Mouse (Mus musculus) small intestine, adult 2 months (tissue): ENCODE data around the gene H2afy2. TPM values are rescaled to one million over a fixed set of nuclear protein-coding genes. Genes with fewer than 3 reads are reported as not detected.

Experiments
- H3K27ac ChIP-seq: fragments of 200-500 bp; 2 replicates; pipeline ENCODE4 v1.5.1; 2012; ENCODE audit warnings: low read depth, low read length, control low read depth, inconsistent platforms; ENCODE audit not compliant: insufficient read depth
- H3K27me3 ChIP-seq: fragments of 200-500 bp; 2 replicates; pipeline ENCODE4 v1.6.1; 2012; ENCODE audit warnings: mild to moderate bottlenecking, moderate library complexity, low read length, inconsistent platforms; ENCODE audit not compliant: control insufficient read depth, insufficient read depth
- H3K36me3 ChIP-seq: fragments of 200-500 bp; 2 replicates; pipeline ENCODE4 v1.6.1; 2012; ENCODE audit warnings: mild to moderate bottlenecking, low read length, control low read depth, inconsistent platforms; ENCODE audit not compliant: control insufficient read depth, insufficient read depth
- H3K4me1 ChIP-seq: fragments of 200-500 bp; 2 replicates; pipeline ENCODE4 v1.6.1; 2012; ENCODE audit warnings: low read length, inconsistent platforms, mixed read lengths; ENCODE audit not compliant: control insufficient read depth, insufficient read depth, insufficient read length
- H3K4me3 ChIP-seq: fragments of 200-500 bp; 2 replicates; pipeline ENCODE4 v1.5.1; 2012; ENCODE audit warnings: low read depth, mild to moderate bottlenecking, control low read depth, inconsistent platforms, low read length, moderate library complexity
- CTCF ChIP-seq: fragments of 200-500 bp; IDR thresholded peaks from 2 replicates; pipeline ENCODE4 v1.5.1; 2012; ENCODE audit warnings: low read depth, mild to moderate bottlenecking, control low read depth, inconsistent platforms, low read length, moderate library complexity, mixed read lengths; ENCODE audit not compliant: insufficient replicate concordance, insufficient read length; ENCODE audit errors: extremely low read depth
- POLR2A ChIP-seq: fragments of 200-500 bp; IDR thresholded peaks from 2 replicates; pipeline ENCODE4 v1.6.1; 2012; ENCODE audit warnings: low read depth, mild to moderate bottlenecking, control low read depth, inconsistent platforms, low read length, moderate library complexity
- WGBS: fragments of 180-500 bp; shearing (Covaris S2); methylation state at CpG from one replicate; pipeline ENCODE4 v1.1.7; 2018; 5-methylcytosine and 5-hydroxymethylcytosine counted together
- polyA plus RNA-seq: library from polyadenylated mRNA; depleted of rRNA; stranded (reverse); fragments of >200 nt; gene quantifications from 2 replicates; pipeline ENCODE4 v1.2.3, GENCODE M21; 2012

Gene H2afy2
- polyA plus RNA-seq, 1 experiment, result 1.6 TPM

DNA sequence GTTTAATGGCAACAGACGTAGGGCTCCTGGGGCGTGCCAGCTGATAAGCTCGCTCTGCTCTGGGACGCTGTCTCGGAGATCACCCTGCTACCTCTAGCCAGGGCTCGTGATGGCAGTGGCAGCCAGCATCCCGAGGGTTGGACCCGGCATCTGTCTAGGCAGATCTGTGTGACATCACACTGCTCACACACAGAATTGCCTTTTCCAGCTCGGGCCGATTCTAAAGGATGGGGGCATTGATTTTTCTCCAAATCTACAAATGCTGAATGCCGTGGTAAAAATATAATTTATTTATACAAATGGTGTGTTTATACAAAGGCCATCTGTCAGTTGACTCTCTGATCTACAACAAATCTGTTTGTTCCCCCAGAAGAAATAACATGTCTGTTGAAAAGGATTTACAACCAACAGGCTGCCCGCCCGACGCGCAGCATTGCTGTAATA lies 14.2 kb upstream of the H2afy2 start:
- Histone ChIP-seq H3K4me3 (no peak overlapping the region), H3K4me1 (no peaks in the 10 kb centered on the region; the same call in 1 of the 2 replicates), H3K27ac (no peak overlapping the region), H3K36me3 (no peaks in the 10 kb centered on the region), H3K27me3 (no peaks in the 10 kb centered on the region)
- 44% methylated on average over 15 of the region's 15 CpGs for WGBS
- no peak for TF ChIP-seq POLR2A
- no peak for TF ChIP-seq CTCF

DNA sequence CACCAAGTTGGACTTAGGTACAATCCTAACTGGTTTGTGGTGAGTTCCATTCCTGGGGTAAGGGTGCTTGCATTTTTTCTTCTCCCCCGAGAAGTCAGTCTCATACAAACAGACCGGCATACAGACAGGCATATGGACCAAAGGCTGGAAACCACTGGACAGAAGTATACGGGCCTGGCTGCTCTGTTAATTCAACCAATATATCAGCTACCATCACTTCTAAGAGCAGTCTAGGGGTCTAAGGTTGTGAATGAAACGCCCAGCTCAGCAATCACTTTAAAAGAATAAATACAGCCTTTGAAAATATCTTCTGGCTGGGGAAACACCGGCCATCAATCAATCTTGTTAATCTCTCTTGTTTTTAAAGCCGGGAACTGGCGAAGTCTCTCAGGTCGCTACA lies 11.5 kb upstream of the H2afy2 start:
- H3K36me3 ChIP-seq, result no peaks in the 10 kb centered on the region
- 33% methylated on average over 8 of the region's 8 CpGs for WGBS
- no peaks in the 10 kb centered on the region; the same call in 1 of the 2 replicates for H3K4me1 ChIP-seq
- no peak overlapping the region for H3K27ac ChIP-seq
- H3K4me3 ChIP-seq, result no peak overlapping the region
- H3K27me3 ChIP-seq, result no peaks in the 10 kb centered on the region
- no peak for TF ChIP-seq CTCF
- no peak for TF ChIP-seq POLR2A

DNA sequence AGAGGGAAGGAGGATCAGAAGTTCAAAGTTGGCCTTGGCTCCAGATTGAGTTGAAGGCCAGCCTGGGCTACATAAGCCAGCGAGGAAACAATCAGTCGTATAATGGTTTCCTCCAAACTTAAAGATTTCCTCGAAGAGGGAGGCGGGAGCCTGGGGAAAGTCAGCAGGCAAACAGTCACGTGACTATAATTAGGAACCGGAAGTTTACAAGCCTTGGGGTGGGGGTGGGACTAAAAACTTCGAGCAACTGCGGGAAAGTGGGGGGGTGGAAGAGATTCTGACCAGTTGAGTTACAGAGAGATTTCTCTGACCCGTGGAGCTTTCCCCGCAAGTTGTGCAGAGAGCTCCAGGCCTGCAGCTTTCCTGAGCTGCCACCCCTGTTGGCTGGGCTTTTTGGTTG lies 11.0 kb upstream of the H2afy2 start:
- H3K36me3 ChIP-seq, result no peaks in the 10 kb centered on the region
- H3K4me1 ChIP-seq, result no peaks in the 10 kb centered on the region; the same call in 1 of the 2 replicates
- no peaks in the 10 kb centered on the region for H3K27me3 ChIP-seq
- 40% methylated on average over 10 of the region's 10 CpGs for WGBS
- H3K4me3 ChIP-seq, result no peak overlapping the region
- no peak overlapping the region for H3K27ac ChIP-seq
- TF ChIP-seq CTCF (no peak), POLR2A (no peak)

DNA sequence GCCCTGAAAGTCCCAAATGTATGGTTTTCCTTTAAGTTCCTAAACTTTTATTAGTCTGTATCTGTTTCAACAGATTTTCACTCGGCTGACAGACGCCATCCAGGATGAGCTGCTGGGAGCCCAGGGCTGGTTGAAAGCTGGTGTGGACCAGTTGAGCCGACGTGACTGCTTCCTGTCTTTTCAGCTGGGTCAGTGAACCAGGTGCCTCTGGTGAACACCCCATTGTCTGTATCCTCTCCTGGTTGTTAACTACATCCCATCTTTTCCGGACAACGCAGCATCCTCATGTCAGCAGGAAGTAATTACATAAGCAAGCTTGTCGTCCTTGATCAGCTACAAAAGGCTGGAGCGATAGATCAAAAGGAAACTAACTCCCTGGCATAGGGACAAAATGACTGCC lies 9.1 kb upstream of the H2afy2 start:
- H3K27me3 ChIP-seq, result no peaks in the 10 kb centered on the region
- no peak overlapping the region for H3K4me3 ChIP-seq
- no peak overlapping the region for H3K27ac ChIP-seq
- TF ChIP-seq POLR2A (no peak), CTCF (no peak)
- no peaks in the 10 kb centered on the region; the same call in 1 of the 2 replicates for H3K4me1 ChIP-seq
- no peaks in the 10 kb centered on the region for H3K36me3 ChIP-seq
- WGBS, result 38% methylated on average over 8 of the region's 8 CpGs

DNA sequence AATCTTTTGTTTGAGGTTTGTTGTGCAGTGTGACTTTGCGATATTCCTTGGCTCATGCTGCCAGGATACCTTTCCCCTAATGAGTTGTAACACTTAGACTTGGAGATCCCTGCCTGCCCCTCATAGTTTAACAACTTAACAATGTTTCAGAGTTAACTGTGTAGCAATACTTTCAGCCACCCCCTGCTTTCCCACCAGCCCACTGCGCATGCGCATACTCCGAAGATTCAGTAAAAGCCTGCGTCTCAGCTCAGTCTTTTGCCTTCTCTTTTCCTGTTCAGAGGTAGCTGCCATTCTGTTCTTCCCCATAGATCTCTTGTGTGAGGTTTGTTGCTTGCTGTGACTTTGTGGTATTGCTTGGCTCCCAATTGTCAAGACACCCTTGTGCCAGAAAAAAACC lies 4.6 kb upstream of the H2afy2 start:
- peaks cover 5% of the 10 kb centered on the region for H3K4me1 ChIP-seq
- 93% methylated on average over 5 of the region's 5 CpGs for WGBS
- no peak overlapping the region for H3K4me3 ChIP-seq
- no peak overlapping the region for H3K27ac ChIP-seq
- H3K27me3 ChIP-seq, result peaks cover 15% of the 10 kb centered on the region
- TF ChIP-seq POLR2A (no peak), CTCF (no peak)
- H3K36me3 ChIP-seq, result no peaks in the 10 kb centered on the region

DNA sequence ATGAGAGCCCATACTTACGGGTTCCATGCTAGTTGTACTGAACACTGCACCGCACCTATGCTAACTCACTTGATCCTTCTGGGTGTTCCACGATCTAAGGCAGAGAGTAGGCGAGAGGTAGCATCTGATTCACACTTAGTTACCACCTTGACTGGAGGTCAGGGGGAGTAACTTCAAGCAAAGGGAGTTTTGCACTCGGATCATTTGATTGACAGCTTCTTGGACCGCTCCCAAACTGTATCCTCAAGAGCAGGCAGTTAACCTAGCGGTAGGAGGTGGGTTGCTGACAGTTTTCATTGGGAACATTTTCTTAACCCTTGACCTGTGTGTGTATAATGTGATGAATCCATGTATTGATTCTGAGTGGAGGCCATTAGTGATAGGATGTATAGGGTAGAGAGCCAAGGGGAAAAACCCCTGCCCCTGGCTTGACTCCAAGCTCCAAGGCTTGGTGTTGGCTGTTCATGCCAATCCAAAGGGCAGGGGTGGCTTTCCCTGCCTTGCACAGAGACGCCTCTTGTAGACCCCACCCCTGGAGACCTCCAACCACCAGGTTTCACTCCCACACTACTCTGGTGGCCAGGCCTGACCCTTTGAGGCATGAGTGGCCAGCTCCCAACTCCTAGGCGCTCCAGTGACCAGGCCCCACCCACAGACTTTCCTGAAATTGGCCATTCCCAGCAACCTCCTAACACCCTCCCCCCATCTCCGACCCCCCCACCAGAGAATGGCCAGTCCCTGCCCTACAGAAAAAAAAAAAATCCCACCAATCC lies 3.8 kb upstream of the H2afy2 start:
- Histone ChIP-seq H3K27me3 (peaks cover 22% of the 10 kb centered on the region), H3K4me3 (no peak overlapping the region), H3K36me3 (no peaks in the 10 kb centered on the region), H3K4me1 (peaks cover 5% of the 10 kb centered on the region), H3K27ac (no peak overlapping the region)
- WGBS, result 76% methylated on average over 10 of the region's 10 CpGs
- no peak for TF ChIP-seq CTCF
- TF ChIP-seq POLR2A, result no peak

DNA sequence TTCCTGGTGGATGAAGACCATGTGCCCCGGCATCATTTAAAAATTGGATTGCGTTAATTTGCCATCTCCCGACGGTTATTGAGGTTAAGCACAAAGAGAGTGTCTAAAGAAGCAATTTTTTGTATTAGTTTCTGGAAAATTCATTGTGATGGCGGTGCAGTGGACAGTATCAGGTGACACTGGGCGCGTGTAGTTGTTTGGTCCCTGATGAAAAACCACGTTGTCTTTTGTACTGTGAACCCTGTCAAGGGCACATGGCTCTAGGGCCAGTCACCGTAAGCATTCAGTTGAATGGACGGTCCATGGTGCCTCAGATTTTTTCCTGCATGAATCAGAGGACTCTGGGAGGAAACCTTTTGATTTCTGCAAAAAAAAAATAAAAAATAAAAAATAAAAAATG lies 467 bp upstream of the H2afy2 start:
- no peak for TF ChIP-seq POLR2A
- TF ChIP-seq CTCF, result no peak
- 45% methylated on average over 10 of the region's 10 CpGs for WGBS
- peaks cover 28% of the 10 kb centered on the region for H3K27me3 ChIP-seq
- H3K27ac ChIP-seq, result no peak overlapping the region
- peaks cover 5% of the 10 kb centered on the region for H3K4me1 ChIP-seq
- no peaks in the 10 kb centered on the region for H3K36me3 ChIP-seq
- H3K4me3 ChIP-seq, result no peak overlapping the region
